Mouse (Mus musculus) lung, postnatal 0 days (tissue): ENCODE data around the gene Orm2. TPM values are rescaled to one million over a fixed set of nuclear protein-coding genes. Genes with fewer than 3 reads are reported as not detected.

Experiments used
- ATAC-seq: fragments of 200-750 bp; cut with Nextera tagmentation; 2 replicates; pipeline ENCODE4 v1.8.0; 2017; ENCODE audit warnings: moderate library complexity
- DNase-seq: peaks from one replicate; pipeline ENCODE4 v3.0.0-alpha.2; 2016; ENCODE audit warnings: low spot score
- H3K27ac ChIP-seq: fragments of 300-500 bp; sonication (generic); 2 replicates; pipeline ENCODE4 v1.5.1; 2014; ENCODE audit warnings: antibody characterized with exemption, mild to moderate bottlenecking, low read length, mixed read lengths
- H3K27me3 ChIP-seq: fragments of 300-500 bp; sonication (generic); replicated peaks from 2 replicates; pipeline ENCODE4 v1.6.1; 2014; ENCODE audit warnings: low read length, mixed read lengths; ENCODE audit not compliant: insufficient read depth
- H3K36me3 ChIP-seq: fragments of 300-500 bp; sonication (generic); 2 replicates; pipeline ENCODE4 v1.6.1; 2014; ENCODE audit warnings: low read length, mixed read lengths; ENCODE audit not compliant: insufficient read depth
- H3K4me1 ChIP-seq: fragments of 300-500 bp; sonication (generic); 2 replicates; pipeline ENCODE4 v1.6.1; 2014; ENCODE audit warnings: antibody characterized with exemption, low read depth, low read length, mixed read lengths; ENCODE audit not compliant: insufficient read depth
- H3K4me2 ChIP-seq: fragments of 300-500 bp; sonication (generic); replicated peaks from 2 replicates; pipeline ENCODE4 v1.6.1; 2014; ENCODE audit warnings: low read depth, mild to moderate bottlenecking, low read length, moderate library complexity, mixed read lengths
- H3K4me3 ChIP-seq: fragments of 300-500 bp; sonication (generic); 2 replicates; pipeline ENCODE4 v1.5.1; 2014; ENCODE audit warnings: low read depth, low read length
- H3K9ac ChIP-seq: fragments of 300-500 bp; sonication (generic); replicated peaks from 2 replicates; pipeline ENCODE4 v1.6.1; 2014; ENCODE audit warnings: low read depth, mild to moderate bottlenecking
- H3K9me3 ChIP-seq: fragments of 300-500 bp; sonication (generic); 2 replicates; pipeline ENCODE4 v1.6.1; 2016; ENCODE audit warnings: low read length, mixed read lengths
- CTCF ChIP-seq: IDR thresholded peaks from 2 replicates; pipeline ENCODE4 v1.5.1; 2016; ENCODE audit warnings: antibody characterized with exemption, mild to moderate bottlenecking
- EP300 ChIP-seq: IDR thresholded peaks from 2 replicates; pipeline ENCODE4 v1.6.1; 2016; ENCODE audit warnings: antibody characterized with exemption, mild to moderate bottlenecking, control low read depth
- WGBS: fragments of 180-500 bp; shearing (Covaris S2); extraction: QIAGEN DNeasy Blood & Tissue Kit; methylation state at CpG from one replicate; pipeline ENCODE4 v1.1.7; 2014; 5-methylcytosine and 5-hydroxymethylcytosine counted together
- polyA plus RNA-seq: library from polyadenylated mRNA; unstranded; fragments of >200 nt; fragmentation: Nextera tagmentation; extraction: Ambion mirVana; gene quantifications from 2 replicates; pipeline ENCODE4 v1.2.1, GENCODE M21; 2015

Gene Orm2
- polyA plus RNA-seq, 1 experiment from 2014 or later = 0.21 TPM

- Histone ChIP-seq H3K9ac (no peak overlapping the region), H3K27me3 (no peaks in the 10 kb centered on the region), H3K36me3 (no peaks in the 10 kb centered on the region), H3K9me3 (no peaks in the 10 kb centered on the region), H3K4me1 (no peaks in the 10 kb centered on the region), H3K4me3 (no peak overlapping the region), H3K27ac (no peak overlapping the region), H3K4me2 (no peak overlapping the region)
- TF ChIP-seq EP300 (no peak), CTCF (no peak)
- WGBS = 70% methylated on average over 6 of the region's 6 CpGs
- ATAC-seq (no peak), DNase-seq (no peak)
Measured at GRCm38 (mm10) chr4:63348524-63348923, 13.7 kb upstream of the Orm2 start.

GRCm38 (mm10) chr4:63355877-63356665, 6.2 kb upstream of the Orm2 start, which contains the start of gene Orm3:
Gene Orm3 (plus strand): TSS chr4:63356162.
- Histone ChIP-seq H3K4me1 (no peaks in the 10 kb centered on the region), H3K36me3 (no peaks in the 10 kb centered on the region), H3K9me3 (no peaks in the 10 kb centered on the region), H3K27me3 (no peaks in the 10 kb centered on the region), H3K9ac (no peak within 1 kb of the TSS), H3K27ac (no peak within 1 kb of the TSS), H3K4me3 (no peak within 1 kb of the TSS), H3K4me2 (no peak within 1 kb of the TSS)
- WGBS = 60% methylated on average over 4 of the region's 4 CpGs
- peak; percentile 36 for DNase-seq
- ATAC-seq = peak; percentile 34
- TF ChIP-seq EP300 (no peak), CTCF (no peak)

GRCm38 (mm10) chr4:63356981-63357570, 5.2 kb upstream of the Orm2 start:
- H3K36me3 ChIP-seq = no peaks in the 10 kb centered on the region
- no peak overlapping the region for H3K4me2 ChIP-seq
- ATAC-seq = peak; percentile 20; the same call in 1 of the 2 replicates
- H3K9me3 ChIP-seq = no peaks in the 10 kb centered on the region
- H3K9ac ChIP-seq = no peak overlapping the region
- 51% methylated on average over 2 of the region's 2 CpGs for WGBS
- H3K4me1 ChIP-seq = no peaks in the 10 kb centered on the region
- no peak overlapping the region for H3K4me3 ChIP-seq
- H3K27ac ChIP-seq = no peak overlapping the region
- DNase-seq = peak; percentile 34
- no peak for TF ChIP-seq EP300
- TF ChIP-seq CTCF = no peak
- no peaks in the 10 kb centered on the region for H3K27me3 ChIP-seq

GRCm38 (mm10) chr4:63359861-63360260, 2.4 kb upstream of the Orm2 start:
- Histone ChIP-seq H3K4me1 (no peaks in the 10 kb centered on the region), H3K27me3 (no peaks in the 10 kb centered on the region), H3K4me2 (no peak overlapping the region), H3K4me3 (no peak overlapping the region), H3K27ac (no peak overlapping the region), H3K36me3 (no peaks in the 10 kb centered on the region), H3K9me3 (no peaks in the 10 kb centered on the region), H3K9ac (no peak overlapping the region)
- DNase-seq = no peak
- WGBS = 73% methylated on average over 6 of the region's 6 CpGs
- ATAC-seq = no peak; the same call in 1 of the 2 replicates
- TF ChIP-seq EP300 = no peak
- no peak for TF ChIP-seq CTCF

GRCm38 (mm10) chr4:63368577-63368976, 6.3 kb downstream of the Orm2 start:
- TF ChIP-seq EP300 (no peak), CTCF (peak; percentile 100)
- Histone ChIP-seq H3K27ac (no peak overlapping the region), H3K9me3 (no peaks in the 10 kb centered on the region), H3K4me2 (no peak overlapping the region), H3K27me3 (no peaks in the 10 kb centered on the region), H3K4me3 (no peak overlapping the region), H3K4me1 (no peaks in the 10 kb centered on the region), H3K9ac (no peak overlapping the region), H3K36me3 (peaks cover 22% of the 10 kb centered on the region)
- ATAC-seq = peak; percentile 79
- DNase-seq = peak; percentile 79
- WGBS = 11% methylated on average over 4 of the region's 4 CpGs

GRCm38 (mm10) chr4:63370897-63371296, 8.6 kb downstream of the Orm2 start:
- Histone ChIP-seq H3K27me3 (no peaks in the 10 kb centered on the region), H3K4me1 (no peaks in the 10 kb centered on the region), H3K9ac (no peak overlapping the region), H3K4me3 (no peak overlapping the region), H3K4me2 (no peak overlapping the region), H3K9me3 (no peaks in the 10 kb centered on the region), H3K36me3 (peaks cover 29% of the 10 kb centered on the region), H3K27ac (no peak overlapping the region)
- ATAC-seq = no peak
- DNase-seq = no peak
- WGBS = 63% methylated on average over 7 of the region's 7 CpGs
- no peak for TF ChIP-seq CTCF
- no peak for TF ChIP-seq EP300
